Mouse (Mus musculus) CH12.LX (cell line): ENCODE data around the gene Dmwd. TPM values are rescaled to one million over a fixed set of nuclear protein-coding genes. Genes with fewer than 3 reads are reported as not detected.

Experiments
- DNase-seq: peaks from one replicate; pipeline ENCODE4 v3.0.0-alpha.2; 2013; ENCODE audit errors: extremely low read depth
- H3K27ac ChIP-seq: 2 replicates; pipeline ENCODE4 v1.5.1; 2012; ENCODE audit warnings: low read depth, mild to moderate bottlenecking, control low read depth, moderate library complexity; ENCODE audit not compliant: insufficient read depth
- H3K27me3 ChIP-seq: replicated peaks from 2 replicates; pipeline ENCODE3; 2012; ENCODE audit warnings: inconsistent platforms
- H3K36me3 ChIP-seq, 2 experiments: replicated peaks in 1 of 2; 2 replicates each; pipeline versions ENCODE3 to v1.6.1; 2012; ENCODE audit warnings: inconsistent platforms in 1 of 2, low read length in 1 of 2, mild to moderate bottlenecking in 1 of 2, mixed read lengths in 1 of 2, moderate library complexity in 1 of 2; ENCODE audit not compliant: control insufficient read depth in 1 of 2, insufficient read depth in 1 of 2
- H3K4me1 ChIP-seq, 2 experiments: 2 replicates each; pipeline ENCODE4 v1.6.1; 2012; ENCODE audit warnings: inconsistent platforms in 1 of 2, moderate library complexity in 1 of 2; ENCODE audit not compliant: insufficient read depth in 2 of 2, control insufficient read depth in 1 of 2
- H3K4me2 ChIP-seq: 2 replicates; pipeline ENCODE4 v1.6.1; 2012; ENCODE audit warnings: low read depth, mild to moderate bottlenecking, control low read depth; ENCODE audit not compliant: poor library complexity, insufficient read depth, severe bottlenecking
- H3K4me3 ChIP-seq, 3 experiments: fragments of 150-350 bp in 1 of 3; sonication (generic) in 1 of 3; replicated peaks in 1 of 3; 2 replicates each; pipeline versions ENCODE3 to v1.5.1; 2011 to 2012; ENCODE audit warnings: low read depth in 2 of 3, low read length in 2 of 3, mild to moderate bottlenecking in 2 of 3, moderate library complexity in 2 of 3, control low read depth in 1 of 3, improper control_type of control experiment in 1 of 3, inconsistent platforms in 1 of 3, mixed read lengths in 1 of 3; ENCODE audit not compliant: poor library complexity in 1 of 3
- H3K79me2 ChIP-seq: replicated peaks from 2 replicates; pipeline ENCODE4 v1.6.1; 2012; ENCODE audit warnings: mild to moderate bottlenecking, moderate library complexity; ENCODE audit not compliant: control insufficient read depth, poor library complexity, insufficient read depth, severe bottlenecking; ENCODE audit errors: extremely low read depth
- H3K9ac ChIP-seq: 2 replicates; pipeline ENCODE4 v1.6.1; 2012; ENCODE audit warnings: low read depth, mild to moderate bottlenecking, control low read depth, moderate library complexity; ENCODE audit not compliant: insufficient read depth
- H3K9me3 ChIP-seq: replicated peaks from 2 replicates; pipeline ENCODE3; 2012; ENCODE audit warnings: low read length, inconsistent platforms, mixed read lengths
- BHLHE40 ChIP-seq: IDR thresholded peaks from 2 replicates; pipeline ENCODE4 v1.6.1; 2011; ENCODE audit warnings: mild to moderate bottlenecking, low read depth, low read length, improper control_type of control experiment
- CHD2 ChIP-seq: IDR thresholded peaks from 2 replicates; pipeline ENCODE4 v1.6.1; 2011; ENCODE audit warnings: low read length, improper control_type of control experiment
- CTCF ChIP-seq, 2 experiments: IDR thresholded peaks in 1 of 2; conservative IDR thresholded peaks in 1 of 2; 2 replicates each; pipeline ENCODE4 v1.5.1; 2011 to 2012; ENCODE audit warnings: low read depth in 2 of 2, low read length in 2 of 2, improper control_type of control experiment in 1 of 2, inconsistent platforms in 1 of 2, mild to moderate bottlenecking in 1 of 2, moderate library complexity in 1 of 2
- E2F4 ChIP-seq: IDR thresholded peaks from 2 replicates; pipeline ENCODE4 v1.6.1; 2011; ENCODE audit warnings: low read depth, low read length, improper control_type of control experiment; ENCODE audit not compliant: insufficient replicate concordance
- ELF1 ChIP-seq: IDR thresholded peaks from 2 replicates; pipeline ENCODE4 v1.6.1; 2014; ENCODE audit warnings: low read depth, mild to moderate bottlenecking, inconsistent platforms, low read length, improper control_type of control experiment
- EP300 ChIP-seq: IDR thresholded peaks from 2 replicates; pipeline ENCODE4 v1.6.1; 2011; ENCODE audit warnings: low read length, improper control_type of control experiment
- ETS1 ChIP-seq: conservative IDR thresholded peaks from 2 replicates; pipeline ENCODE4 v1.6.1; 2012; ENCODE audit warnings: low read depth, mild to moderate bottlenecking, inconsistent platforms, low read length, improper control_type of control experiment, moderate library complexity
- GABPA ChIP-seq: IDR thresholded peaks from 2 replicates; pipeline ENCODE4 v1.6.1; 2012; ENCODE audit warnings: low read depth, low read length, improper control_type of control experiment, inconsistent platforms; ENCODE audit not compliant: insufficient replicate concordance
- KAT2A ChIP-seq: IDR thresholded peaks from 2 replicates; pipeline ENCODE4 v1.6.1; 2012; ENCODE audit warnings: low read length, improper control_type of control experiment, inconsistent platforms; ENCODE audit not compliant: insufficient replicate concordance
- MAFK ChIP-seq: IDR thresholded peaks from 2 replicates; pipeline ENCODE4 v1.6.1; 2011; ENCODE audit warnings: low read length, improper control_type of control experiment; ENCODE audit not compliant: insufficient replicate concordance
- MAZ ChIP-seq: IDR thresholded peaks from 2 replicates; pipeline ENCODE4 v1.6.1; 2012; ENCODE audit warnings: low read depth, mild to moderate bottlenecking, inconsistent platforms, low read length, improper control_type of control experiment, moderate library complexity
- MYC ChIP-seq: IDR thresholded peaks from 2 replicates; pipeline ENCODE4 v1.6.1; 2011; ENCODE audit warnings: low read depth, mild to moderate bottlenecking, improper control_type of control experiment, low read length
- NELFE ChIP-seq: IDR thresholded peaks from 2 replicates; pipeline ENCODE4 v1.6.1; 2011; ENCODE audit warnings: low read depth, low read length, improper control_type of control experiment
- NRF1 ChIP-seq: IDR thresholded peaks from 2 replicates; pipeline ENCODE4 v1.6.1; 2014; ENCODE audit warnings: low read depth, mild to moderate bottlenecking, inconsistent platforms, low read length, improper control_type of control experiment, moderate library complexity
- RAD21 ChIP-seq: IDR thresholded peaks from 2 replicates; pipeline ENCODE4 v1.6.1; 2011; ENCODE audit warnings: low read depth, mild to moderate bottlenecking, low read length, improper control_type of control experiment, moderate library complexity
- RCOR1 ChIP-seq: conservative IDR thresholded peaks from 2 replicates; pipeline ENCODE4 v1.6.1; 2012; ENCODE audit warnings: low read depth, mild to moderate bottlenecking, inconsistent platforms, low read length, improper control_type of control experiment
- SIN3A ChIP-seq: IDR thresholded peaks from 2 replicates; pipeline ENCODE4 v1.6.1; 2012; ENCODE audit warnings: low read length, improper control_type of control experiment, inconsistent platforms
- SMC3 ChIP-seq: IDR thresholded peaks from 2 replicates; pipeline ENCODE4 v1.6.1; 2011; ENCODE audit warnings: low read depth, low read length, improper control_type of control experiment
- TCF12 ChIP-seq: IDR thresholded peaks from 2 replicates; pipeline ENCODE4 v1.6.1; 2014; ENCODE audit warnings: low read depth, mild to moderate bottlenecking, inconsistent platforms, low read length, improper control_type of control experiment
- UBTF ChIP-seq: IDR thresholded peaks from 2 replicates; pipeline ENCODE4 v1.6.1; 2012; ENCODE audit warnings: low read depth, mild to moderate bottlenecking, inconsistent platforms, low read length, improper control_type of control experiment, moderate library complexity
- USF1 ChIP-seq: IDR thresholded peaks from 2 replicates; pipeline ENCODE4 v1.6.1; 2014; ENCODE audit warnings: low read depth, mild to moderate bottlenecking, inconsistent platforms, low read length, improper control_type of control experiment
- ZNF384 ChIP-seq: IDR thresholded peaks from 2 replicates; pipeline ENCODE4 v1.6.1; 2012; ENCODE audit warnings: low read depth, low read length, improper control_type of control experiment, inconsistent platforms
- dilution Hi-C: fragments of 300-500 bp; cut with MboI; formaldehyde crosslinking; loops from 2 replicates; pipeline ENCODE4 v1.14.3; 2020; ENCODE audit warnings: low sequenced_read_pairs; ENCODE audit not compliant: extremely low pct_unique_long_range_greater_than_20kb, extremely low pct_ligation_motif_present
- in situ Hi-C: fragments of 300-500 bp; cut with MboI; formaldehyde crosslinking; loops from 3 replicates; pipeline ENCODE4 v1.14.3; 2019; ENCODE audit warnings: low sequenced_read_pairs, low pct_ligation_motif_present, low pct_unique_long_range_greater_than_20kb, mixed read lengths
- polyA plus RNA-seq: library from polyadenylated mRNA; unstranded; fragments of >175 nt; gene quantifications from 2 replicates; pipeline ENCODE4 v1.2.1, GENCODE M21; 2012; ENCODE audit warnings: low read depth; ENCODE audit not compliant: insufficient read length
- total RNA-seq, 2 experiments: library from RNA; depleted of rRNA; stranded (reverse); fragments of 300-350 nt in 1 of 2; fragments of >200 nt in 1 of 2; gene quantifications; 2 replicates each; pipeline ENCODE4 v1.2.3; 2012 to 2014

Dmwd gene
- total and polyA plus RNA-seq, 3 experiments: not detected

GRCm38 (mm10) chr7:19109565-19109964 lies 33.5 kb downstream of the Dmwd start:
- no peak for DNase-seq
- dilution Hi-C loops (no loop called here), in situ Hi-C loops (no loop called here)
- Histone ChIP-seq H3K4me3 (no peak overlapping the region), H3K9ac (no peak overlapping the region), H3K27ac (no peak overlapping the region), H3K36me3 (no peaks in the 10 kb centered on the region), H3K27me3 (peaks cover 74% of the 10 kb centered on the region), H3K4me2 (no peak overlapping the region), H3K4me1 (peaks cover 8 to 16% of the 10 kb centered on the region in 2 experiments), H3K79me2 (no peaks in the 10 kb centered on the region), H3K9me3 (no peaks in the 10 kb centered on the region)
- TF ChIP-seq MYC: no peak
- no peak for TF ChIP-seq MAFK
- no peak for TF ChIP-seq E2F4
- no peak for TF ChIP-seq KAT2A
- TF ChIP-seq USF1: no peak
- TF ChIP-seq NRF1: no peak
- TF ChIP-seq SMC3: no peak
- TF ChIP-seq ZNF384: no peak
- TF ChIP-seq NELFE: no peak
- TF ChIP-seq TCF12: no peak

- TF ChIP-seq MAZ (no peak), ELF1 (no peak), RCOR1 (no peak), CHD2 (no peak), CTCF (conservative IDR thresholded peaks at IDR 0.05 in 1 of 2, IDR thresholded peaks at IDR 0.05 in 1 of 2; ENCODE audit: low read depth in 2 of 2, low read length in 2 of 2) (no peak), ETS1 (no peak), UBTF (no peak), KAT2A (no peak), EP300 (no peak), BHLHE40 (no peak), SIN3A (no peak), RAD21 (no peak), GABPA (no peak)
- Histone ChIP-seq H3K4me2 (0 out of 2 replicates have a peak within 1 kb of the TSS, but pooled peaks have one; percentile 7), H3K79me2 (peaks cover 21% of the 10 kb centered on the region), H3K4me1 (peaks cover 9 to 16% of the 10 kb centered on the region in 2 experiments; a peak in 3 of 4 replicates), H3K4me3 (no peak within 1 kb of the TSS), H3K27me3 (peaks cover 10% of the 10 kb centered on the region), H3K9ac (no peak within 1 kb of the TSS), H3K9me3 (peaks cover 10% of the 10 kb centered on the region), H3K27ac (no peak within 1 kb of the TSS), H3K36me3 (peaks cover 0 to 3% of the 10 kb centered on the region in 2 experiments)
- no peak for DNase-seq
- dilution Hi-C loops: no loop called here
- in situ Hi-C loops: no loop called here
Measured at GRCm38 (mm10) chr7:19118028-19118771, 42.2 kb downstream of the Dmwd start, which contains the start of gene Gm4969. TSS of gene Gm4969 (minus strand) at chr7:19118368.
